Mouse (Mus musculus): ENCODE results near the gene Qprt.

GRCm38 (mm10) chr7:127098950-127099349 is 23.1 kb downstream of the Qprt start:
- TF ChIP-seq ZC3H11A (IDR thresholded peaks at IDR 0.05; ENCODE audit: borderline replicate concordance, low read depth, low read length) (no peak), HCFC1 (IDR thresholded peaks at IDR 0.05; ENCODE audit: borderline replicate concordance, insufficient read depth, low read length) (no peak)

Data from ES-E14 (cell line).